Mouse (Mus musculus) gastrocnemius, postnatal 4 days (tissue): ENCODE data around the gene Slc1a7. TPM values are rescaled to one million over a fixed set of nuclear protein-coding genes. Genes with fewer than 3 reads are reported as not detected.

Experiments used
- DNase-seq, 2 experiments: peaks; one replicate each; pipeline ENCODE4 v3.0.0; 2021 to 2022; ENCODE audit warnings: low spot score in 2 of 2, mixed read lengths in 2 of 2
- total RNA-seq, 2 experiments: library from RNA; stranded (reverse); gene quantifications; 2 replicates each; pipeline ENCODE4 v1.2.3; 2021

The Slc1a7 gene
- total RNA-seq, 2 experiments from 2014 or later = not detected

GRCm38 (mm10) chr4:108045136-108046107, 77.3 kb downstream of the Slc1a7 start:
- DNase-seq = no peak

GRCm38 (mm10) chr4:108046136-108046535, 78.0 kb downstream of the Slc1a7 start:
- DNase-seq = no peak

- no peak for DNase-seq
Measured at GRCm38 (mm10) chr4:108051687-108052274, 83.6 kb downstream of the Slc1a7 start.

- DNase-seq = no peak
Measured at GRCm38 (mm10) chr4:108052673-108053072, 84.5 kb downstream of the Slc1a7 start.

GRCm38 (mm10) chr4:108055873-108056272, 87.7 kb downstream of the Slc1a7 start:
- no peak for DNase-seq

- no peak for DNase-seq
Measured at GRCm38 (mm10) chr4:108057247-108057646, 89.1 kb downstream of the Slc1a7 start.

- no peak for DNase-seq
Measured at GRCm38 (mm10) chr4:108058166-108058565, 90.0 kb downstream of the Slc1a7 start.

- no peak for DNase-seq
Measured at GRCm38 (mm10) chr4:108059601-108060379, 91.7 kb downstream of the Slc1a7 start.

GRCm38 (mm10) chr4:108060774-108061173, 92.6 kb downstream of the Slc1a7 start:
- no peak for DNase-seq

- DNase-seq = no peak
Measured at GRCm38 (mm10) chr4:108062524-108062923, 94.4 kb downstream of the Slc1a7 start.

Other genes with a start within 250 kb of the Slc1a7 start
- gene Lrp8, start 166.1 kb upstream of the Slc1a7 start, total RNA-seq = 1 to 10 TPM; 2.4 to 2.6 TPM
- gene Magoh, start 88.6 kb upstream of the Slc1a7 start, total RNA-seq = 10 to 100 TPM; 53.9 to 63.6 TPM
- gene 0610037L13Rik, start 78.5 kb upstream of the Slc1a7 start, total RNA-seq = 10 to 100 TPM; 69.3 to 81.8 TPM
- 10 to 100 TPM; 47.3 to 51.2 TPM for gene Cpt2, start 44.7 kb upstream of the Slc1a7 start, total RNA-seq
- 1 to 10 TPM; 5.9 to 9.8 TPM for gene Podn, start 128.1 kb downstream of the Slc1a7 start, total RNA-seq
- gene Scp2, start 176.7 kb downstream of the Slc1a7 start, total RNA-seq = 100 to 1,000 TPM in 1 of 2 experiments, 10 to 100 TPM in 1; 96.9 to 111 TPM
- 1 to 10 TPM; 3.4 to 5.0 TPM for gene Echdc2, start 197.1 kb downstream of the Slc1a7 start, total RNA-seq
- not detected for gene Zyg11a, start 249.7 kb downstream of the Slc1a7 start, total RNA-seq